Mouse (Mus musculus) thymus, postnatal 10 days (tissue): ENCODE measurements at regions not wholly inside any gene's neighbourhood (a gene's known extent, or its start where the extent isn't known, plus 50 kb on each side); places are given as distances from the start of the nearest gene placed in this dataset.

ENCODE experiments used
- DNase-seq, 2 experiments: peaks; one replicate each; pipeline ENCODE4 v3.0.0; 2021; ENCODE audit warnings: low spot score in 2 of 2

GRCm38 (mm10) chr16:5673372-5673960 lies 211.7 kb upstream of the Rbfox1 start:
- no peak for DNase-seq

GRCm38 (mm10) chr16:5672871-5673270 lies 212.3 kb upstream of the Rbfox1 start:
- no peak for DNase-seq

- no peak for DNase-seq
Measured at GRCm38 (mm10) chr16:5668403-5668967, 216.7 kb upstream of the Rbfox1 start.

- no peak for DNase-seq
Measured at GRCm38 (mm10) chr16:5661918-5662317, 223.2 kb upstream of the Rbfox1 start.

GRCm38 (mm10) chr16:5651551-5651950 lies 233.6 kb upstream of the Rbfox1 start:
- DNase-seq = no peak

GRCm38 (mm10) chr16:5651002-5651401 lies 234.2 kb upstream of the Rbfox1 start:
- no peak for DNase-seq

- DNase-seq = no peak
Measured at GRCm38 (mm10) chr16:5639956-5640355, 245.2 kb upstream of the Rbfox1 start.

- no peak for DNase-seq
Measured at GRCm38 (mm10) chr16:5629996-5630395, 255.2 kb upstream of the Rbfox1 start.

GRCm38 (mm10) chr16:5627910-5628309 lies 257.2 kb upstream of the Rbfox1 start:
- DNase-seq = no peak

GRCm38 (mm10) chr16:5627117-5627909 lies 257.8 kb upstream of the Rbfox1 start:
- no peak for DNase-seq

GRCm38 (mm10) chr16:5625159-5625558 lies 260.0 kb upstream of the Rbfox1 start:
- DNase-seq = no peak

- DNase-seq = no peak
Measured at GRCm38 (mm10) chr16:5620566-5620965, 264.6 kb upstream of the Rbfox1 start.

GRCm38 (mm10) chr16:5616356-5616755 lies 268.8 kb upstream of the Rbfox1 start:
- DNase-seq = no peak

GRCm38 (mm10) chr16:5595359-5595758 lies 289.8 kb upstream of the Rbfox1 start:
- no peak for DNase-seq

GRCm38 (mm10) chr16:5578333-5578732 lies 306.8 kb upstream of the Rbfox1 start:
- DNase-seq = no peak

GRCm38 (mm10) chr16:5572780-5573179 lies 312.4 kb upstream of the Rbfox1 start:
- DNase-seq = no peak

GRCm38 (mm10) chr16:5570619-5571018 lies 314.5 kb upstream of the Rbfox1 start:
- DNase-seq = no peak

- DNase-seq = no peak
Measured at GRCm38 (mm10) chr16:5569101-5569500, 313.3 kb upstream of the Eef2kmt start.

- DNase-seq = no peak
Measured at GRCm38 (mm10) chr16:5549026-5549425, 293.2 kb upstream of the Eef2kmt start.

GRCm38 (mm10) chr16:5548602-5549001 lies 292.8 kb upstream of the Eef2kmt start:
- no peak for DNase-seq

- no peak for DNase-seq
Measured at GRCm38 (mm10) chr16:5546808-5547207, 291.0 kb upstream of the Eef2kmt start.

GRCm38 (mm10) chr16:5545801-5546200 lies 290.0 kb upstream of the Eef2kmt start:
- DNase-seq = no peak

- DNase-seq = no peak
Measured at GRCm38 (mm10) chr16:5544436-5544835, 288.7 kb upstream of the Eef2kmt start.
